Mouse (Mus musculus) frontal cortex, postnatal 25 days (tissue): Measurements from ENCODE around the gene Gm438.
A peak's percentile ranks its signal among the peaks of the same experiment; 100 is the strongest.
"Not testable (repeated sequence)": the region's sequence is repeated elsewhere in the genome, so short reads cannot be mapped to it uniquely, and the experiment has no call there.

Experiments
- DNase-seq, 2 experiments: peaks; one replicate each; pipeline ENCODE4 v3.0.0; 2022; ENCODE audit warnings: low spot score in 2 of 2

The Gm438 gene

DNA sequence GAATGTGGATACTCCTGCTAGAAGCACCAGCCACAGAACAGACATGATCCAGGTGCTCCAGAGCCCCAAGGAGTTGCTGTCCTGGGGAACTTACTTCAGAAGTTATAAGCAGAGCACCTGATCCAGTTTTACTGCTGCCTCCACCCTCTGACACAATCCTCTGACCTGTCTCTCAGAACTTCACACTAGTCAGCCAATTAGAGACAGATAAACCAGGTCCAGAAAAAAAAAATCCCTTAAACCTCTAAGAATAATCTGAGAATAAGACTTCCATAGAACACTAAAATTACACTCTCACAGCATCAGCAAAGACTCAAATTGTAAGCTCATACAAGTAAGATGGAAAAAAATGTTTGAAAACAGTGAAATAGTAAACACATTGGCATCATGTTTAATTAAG lies at the start of gene Gm438:
TSS of gene Gm438 (minus strand) at position 101 of the 400 bp plus-strand sequence.
- no peak for DNase-seq

DNA sequence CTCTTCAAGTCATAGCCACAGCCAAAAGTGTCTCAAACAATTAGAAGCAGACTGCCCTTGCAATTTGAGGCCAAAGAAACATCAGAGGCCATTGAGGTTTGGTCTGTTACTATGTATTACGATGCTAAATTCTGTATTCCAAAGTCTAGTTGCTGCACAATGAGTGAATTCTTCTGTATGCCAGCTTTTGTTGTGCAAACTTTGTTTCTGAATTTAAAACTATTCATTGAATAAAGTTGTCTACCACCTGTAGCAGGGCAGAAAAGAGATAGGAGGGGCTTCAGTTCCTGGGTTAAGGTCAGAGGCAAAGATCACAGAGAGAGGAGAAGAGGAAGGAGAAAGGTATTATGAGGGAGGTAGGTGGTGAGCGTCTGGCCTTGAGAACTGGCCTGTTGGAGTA lies 38.3 kb upstream of the Gm438 start:
- DNase-seq, result no peak

DNA sequence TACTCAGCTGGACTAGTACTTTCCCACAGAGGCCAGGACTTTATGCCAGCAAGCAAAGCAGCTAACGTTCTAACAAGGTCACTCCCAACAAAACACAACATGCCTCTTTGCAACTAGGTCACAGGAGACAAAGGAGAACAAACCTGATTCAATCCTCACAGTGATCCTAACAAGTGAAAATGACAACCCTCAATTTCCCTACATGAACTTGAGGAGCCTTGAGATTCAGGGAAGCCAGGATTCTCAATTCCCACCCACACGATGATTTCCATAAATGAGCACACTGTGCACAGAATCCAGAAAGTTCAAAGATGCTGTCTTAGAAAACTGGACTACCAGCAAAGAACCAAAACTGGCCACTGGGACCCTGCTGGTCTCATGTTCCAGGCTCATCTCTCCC lies 37.6 kb upstream of the Gm438 start:
- DNase-seq, result no peak

DNA sequence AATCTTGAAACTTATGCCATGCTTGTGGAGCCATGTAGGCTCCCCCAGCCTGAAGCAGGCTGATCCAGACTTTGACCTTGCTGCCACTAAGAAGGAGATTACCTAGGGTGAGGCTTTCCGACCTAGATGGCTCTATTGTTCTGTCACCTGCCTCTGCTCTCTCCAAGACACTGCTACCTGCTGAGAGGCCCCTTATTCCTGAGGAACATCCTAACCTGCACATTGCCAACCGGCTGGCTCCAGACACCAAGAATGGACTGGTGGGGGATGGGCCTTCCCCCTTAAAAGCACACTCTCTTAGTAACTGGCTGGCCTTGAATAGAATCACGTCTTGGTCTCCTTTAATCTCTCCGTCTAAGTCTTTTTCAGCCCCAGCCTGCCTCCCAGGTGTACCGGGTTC lies 20.8 kb upstream of the Gm438 start:
- DNase-seq, result not testable (repeated sequence)

DNA sequence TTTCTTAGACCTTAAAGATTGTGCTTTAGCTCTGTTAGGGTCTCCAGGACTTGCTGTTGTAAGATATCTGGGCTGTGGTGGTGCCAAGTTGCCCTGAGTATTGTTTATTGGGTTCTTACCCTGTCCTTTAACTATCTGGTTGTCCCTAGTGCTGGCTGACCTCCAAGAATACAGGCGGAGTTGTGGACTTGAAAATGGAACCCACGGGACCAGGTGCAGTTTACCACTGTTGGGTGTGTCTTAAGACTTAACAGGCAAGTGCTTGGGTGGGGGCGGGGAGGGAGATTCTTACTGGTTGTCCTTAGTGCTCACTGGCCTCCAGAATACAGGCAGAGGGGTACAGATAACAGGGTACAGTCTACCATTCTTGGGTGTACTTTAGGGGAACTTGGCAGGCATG lies 17.2 kb upstream of the Gm438 start:
- no peak for DNase-seq

DNA sequence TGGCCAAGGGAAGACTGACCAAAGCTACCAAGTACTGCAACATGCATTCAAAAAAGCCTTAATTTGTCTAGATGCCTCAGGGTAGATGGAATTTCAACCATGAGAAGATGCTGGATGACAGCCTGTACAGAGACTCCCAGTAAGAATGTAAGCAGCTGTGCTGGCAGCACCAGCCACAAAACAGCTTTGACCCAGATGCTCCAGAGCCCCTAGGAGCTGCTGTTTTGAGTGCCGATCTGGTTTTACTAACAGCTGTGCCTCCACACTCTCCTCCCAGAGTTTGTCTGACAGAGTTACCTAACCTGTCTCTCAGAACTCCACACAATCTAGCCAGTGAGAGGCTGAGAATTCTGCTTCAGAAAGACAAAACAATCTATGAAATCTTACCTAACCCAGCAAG lies 3.8 kb upstream of the Gm438 start:
- no peak for DNase-seq

DNA sequence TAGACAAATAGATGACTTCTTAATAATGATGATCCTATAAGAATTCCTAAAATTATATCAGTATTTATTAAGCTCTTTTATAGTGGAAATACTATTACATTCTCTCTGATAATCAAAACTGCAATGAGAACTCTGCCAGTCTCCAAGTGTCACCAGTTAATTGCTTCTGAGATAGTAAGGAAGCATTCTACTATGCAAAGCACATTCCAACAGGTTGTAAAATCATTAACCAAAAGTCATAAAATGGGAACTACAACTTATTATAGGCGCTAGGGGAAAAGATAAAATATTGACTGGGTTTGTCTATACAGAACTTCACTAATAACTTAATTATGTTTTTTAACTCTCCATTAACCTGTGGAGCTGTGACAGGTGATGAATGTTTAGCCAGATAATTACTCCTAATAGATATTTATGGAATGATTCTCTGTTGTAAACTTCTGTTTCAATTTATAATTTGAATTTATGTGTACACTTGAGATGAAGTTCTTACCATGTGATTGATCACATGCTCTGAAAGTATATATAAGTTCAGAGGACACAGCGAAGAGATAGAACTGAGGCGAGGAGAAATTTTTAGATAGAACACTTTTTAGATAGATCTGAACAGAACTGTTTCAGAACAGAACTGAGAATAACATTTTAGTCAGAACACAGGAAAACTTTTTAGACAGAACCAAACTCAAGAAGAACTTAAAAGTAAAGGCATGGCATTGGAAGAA lies 3.7 kb downstream of the Gm438 start:
- no peak for DNase-seq

DNA sequence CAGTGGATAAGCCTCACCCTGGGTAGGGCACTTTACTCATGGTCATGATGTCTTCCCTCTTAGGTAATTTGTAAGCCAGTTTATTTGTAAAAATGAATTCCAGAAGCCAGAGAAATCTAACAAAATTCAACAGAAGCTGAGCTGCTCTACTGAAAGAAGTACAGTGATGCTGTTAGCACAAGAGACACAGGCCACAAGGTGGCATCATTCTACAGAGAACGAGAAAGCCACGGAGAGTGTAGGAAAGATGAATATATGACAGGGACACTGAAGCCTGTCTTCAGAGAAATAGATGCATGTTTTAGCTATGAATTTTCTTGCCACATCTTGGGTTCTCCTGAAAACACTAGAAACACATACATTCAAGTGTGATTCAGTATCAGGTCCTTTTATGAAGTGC lies 20.7 kb downstream of the Gm438 start:
- peak; percentile 8 to 33 for DNase-seq

DNA sequence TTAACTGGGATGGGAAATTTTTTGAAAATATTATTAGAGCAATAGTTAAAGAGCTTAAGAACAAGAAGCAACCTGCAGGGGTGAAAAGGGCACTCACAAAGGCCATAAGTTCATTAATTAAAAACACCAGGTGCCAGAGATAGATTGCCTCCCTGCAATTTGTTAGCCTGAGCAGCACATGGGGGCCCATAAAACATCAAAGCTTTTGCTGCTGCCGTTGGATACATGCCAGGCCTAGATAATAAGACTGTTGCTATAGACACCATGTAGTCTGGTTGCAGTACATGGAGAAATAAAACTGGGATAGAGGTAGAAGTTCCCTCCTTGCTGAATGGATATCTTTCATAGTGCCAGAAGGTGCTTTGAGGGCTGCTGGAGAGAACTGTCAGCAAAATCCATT lies 37.2 kb downstream of the Gm438 start:
- no peak for DNase-seq
